Mouse (Mus musculus): Measurements from ENCODE around the gene Apoo. TPM values are rescaled to one million over a fixed set of nuclear protein-coding genes. Genes with fewer than 3 reads are reported as not detected.
A peak's percentile ranks its signal among the peaks of the same experiment; 100 is the strongest.
"Not testable (repeated sequence)": the region's sequence is repeated elsewhere in the genome, so short reads cannot be mapped to it uniquely, and the experiment has no call there.

Gene Apoo
- total RNA-seq (2021) (10 to 100 TPM; 63.3 to 93.3 TPM), polyA plus RNA-seq (2012; rRNA removed) (3.5 and 6.7 TPM in 2 replicates)
- long read RNA-seq, transcript Apoo-204 (9 exons, 784 nt), result major isoform, 31 of 45 reads
- long read RNA-seq, partial matches to known transcripts, result 6 of 45 reads
- long read RNA-seq, other reads (novel, unspliced or antisense), result 3 of 45 reads

- peak; percentile 98 for DNase-seq
Measured at GRCm38 (mm10) chrX:94366670-94367241, at the start of gene Apoo, which contains the start of gene Fam90a1b. Apoo (plus strand) TSS chrX:94367117. Fam90a1b (minus strand) TSS chrX:94366777.

- no peak for DNase-seq
Measured at GRCm38 (mm10) chrX:94321036-94321902, 45.6 kb upstream of the Apoo start.

GRCm38 (mm10) chrX:94343638-94344037 is 23.3 kb upstream of the Apoo start:
- not testable (repeated sequence) for DNase-seq

DNA sequence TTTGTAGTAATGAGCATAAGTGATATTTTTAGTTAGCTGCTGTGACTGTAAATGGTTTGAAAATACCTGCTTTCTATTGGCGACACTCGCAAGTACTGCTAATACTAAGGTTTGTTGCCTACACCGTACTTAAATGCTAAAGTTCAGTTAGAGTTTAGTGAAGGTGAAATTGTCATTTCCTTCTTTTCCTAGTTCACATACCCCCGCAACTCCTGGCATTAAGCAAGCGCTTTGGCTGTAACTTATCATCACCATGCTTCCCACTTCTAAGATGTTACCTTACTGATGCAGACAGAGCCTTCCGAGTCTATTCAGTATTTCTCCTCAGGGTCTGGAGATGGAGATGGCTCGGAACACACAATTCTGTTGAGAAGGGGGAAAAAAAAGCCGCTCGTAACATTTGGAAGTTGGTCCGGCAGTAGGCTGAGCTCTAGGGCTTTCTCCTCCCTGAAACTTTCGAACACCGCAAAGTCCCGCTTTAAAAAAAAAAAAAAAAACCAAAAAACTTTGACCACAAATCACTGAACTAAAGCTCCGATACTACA is 1.5 kb upstream of the Apoo start:
- no peak for DNase-seq

GRCm38 (mm10) chrX:94366029-94366428 is 888 bp upstream of the Apoo start:
- DNase-seq, result peak; percentile 5

- no peak for DNase-seq
Measured at GRCm38 (mm10) chrX:94367248-94367647, 331 bp downstream of the Apoo start.

DNA sequence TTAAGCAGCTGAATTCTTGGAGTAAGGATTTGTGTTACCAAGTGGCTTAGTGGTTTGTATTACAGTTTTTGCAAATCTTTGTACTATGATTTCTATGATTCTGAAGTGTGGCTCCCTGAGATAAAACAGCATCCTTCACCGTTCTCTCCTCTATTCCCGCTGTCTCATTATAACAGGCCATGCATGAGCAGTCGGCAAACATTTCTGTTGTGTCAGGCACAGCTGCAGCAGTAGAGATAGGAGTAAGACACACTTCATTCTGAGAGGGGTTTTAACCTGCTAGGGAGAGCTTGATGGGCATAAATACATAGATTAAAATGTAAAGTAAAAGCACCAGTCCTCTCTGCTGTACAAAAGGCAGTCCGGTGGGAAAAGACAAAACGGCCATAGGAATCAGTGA is 11.8 kb downstream of the Apoo start:
- no peak for DNase-seq

DNA sequence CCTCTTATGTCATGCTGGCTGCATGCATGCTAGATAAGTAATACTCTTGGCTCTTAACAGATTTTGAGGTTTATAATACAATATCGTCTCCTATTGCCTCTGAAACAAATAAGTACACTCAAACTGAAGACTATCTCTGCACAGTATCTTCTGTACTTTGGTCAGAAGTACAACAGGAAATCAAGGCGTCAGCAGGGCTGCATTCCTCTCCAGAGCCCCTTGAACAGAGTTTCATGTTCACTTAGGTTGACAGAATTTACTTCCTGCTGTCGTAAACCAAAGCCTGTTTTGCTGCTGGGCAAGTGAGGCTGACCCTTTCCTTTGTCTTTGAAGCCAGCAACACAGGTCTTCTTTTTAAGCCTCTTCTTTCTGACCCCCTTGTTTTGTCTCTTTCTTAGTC is 42.1 kb downstream of the Apoo start:
- no peak for DNase-seq

GRCm38 (mm10) chrX:94420210-94420609 is 53.3 kb downstream of the Apoo start:
- DNase-seq, result no peak

DNA sequence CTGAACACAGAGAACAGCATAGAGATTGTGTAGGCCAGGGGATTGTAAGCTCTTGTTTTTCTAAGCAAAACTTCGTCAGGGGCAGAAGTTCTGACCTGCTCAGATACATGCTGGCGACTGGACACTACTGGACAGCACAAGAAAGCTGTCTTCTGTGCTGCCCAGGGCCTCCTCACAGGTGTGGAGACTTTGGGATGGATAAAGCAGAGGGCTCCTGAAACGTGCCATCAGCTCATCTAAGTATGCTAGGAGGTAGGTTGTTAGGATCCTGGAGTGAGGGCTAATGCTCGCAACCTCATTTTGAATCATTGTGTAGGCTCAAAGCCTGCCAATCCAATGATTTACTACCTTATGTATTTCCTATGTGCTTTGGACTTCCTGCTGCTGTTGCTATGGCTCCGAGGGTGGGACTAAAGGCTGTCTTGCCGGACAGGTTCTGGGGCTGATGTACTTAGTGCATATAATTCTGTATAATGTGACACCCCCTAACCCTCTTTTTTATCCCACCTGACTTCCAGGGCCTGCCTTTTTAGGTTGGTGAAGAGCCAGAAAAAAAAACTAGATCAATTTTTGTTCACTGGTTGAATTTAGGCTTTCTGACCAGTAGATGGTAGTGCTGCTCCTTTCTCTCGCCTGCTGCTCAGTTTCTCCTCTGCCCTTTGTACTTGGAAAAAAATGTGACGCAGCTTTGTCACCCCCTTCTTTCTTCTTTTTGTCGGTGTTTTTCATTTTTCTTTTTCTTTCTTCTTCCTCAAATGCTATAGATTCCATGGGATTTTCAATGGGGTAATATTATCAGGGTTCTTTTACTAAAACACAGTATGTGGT is 64.8 kb downstream of the Apoo start:
- peak; percentile 3 for DNase-seq

- DNase-seq, result not testable (repeated sequence)
Measured at GRCm38 (mm10) chrX:94445427-94445826, 78.5 kb downstream of the Apoo start.

DNA sequence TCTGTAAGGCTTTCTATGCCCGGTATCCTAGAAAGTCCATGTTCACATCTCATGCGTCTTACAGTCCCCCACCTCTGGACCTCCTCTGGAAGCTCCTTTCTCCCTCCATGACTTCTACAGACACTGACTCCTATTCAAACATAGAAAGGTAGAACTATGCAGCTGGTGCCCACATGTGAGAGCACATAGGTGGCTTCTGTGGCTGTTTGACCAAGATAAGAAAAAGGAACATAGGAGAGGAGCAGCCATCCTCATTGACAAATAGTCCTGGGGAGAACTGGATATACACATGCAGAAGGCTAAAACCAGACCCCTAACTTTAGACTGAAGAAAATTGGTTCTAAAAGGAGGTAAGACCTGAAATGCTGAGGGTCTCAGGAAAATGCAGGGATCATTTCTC is 79.1 kb downstream of the Apoo start:
- DNase-seq, result not testable (repeated sequence)

- DNase-seq, result not testable (repeated sequence)
Measured at GRCm38 (mm10) chrX:94450047-94450881, 83.3 kb downstream of the Apoo start.

GRCm38 (mm10) chrX:94459346-94459745 is 92.4 kb downstream of the Apoo start:
- DNase-seq, result no peak

DNA sequence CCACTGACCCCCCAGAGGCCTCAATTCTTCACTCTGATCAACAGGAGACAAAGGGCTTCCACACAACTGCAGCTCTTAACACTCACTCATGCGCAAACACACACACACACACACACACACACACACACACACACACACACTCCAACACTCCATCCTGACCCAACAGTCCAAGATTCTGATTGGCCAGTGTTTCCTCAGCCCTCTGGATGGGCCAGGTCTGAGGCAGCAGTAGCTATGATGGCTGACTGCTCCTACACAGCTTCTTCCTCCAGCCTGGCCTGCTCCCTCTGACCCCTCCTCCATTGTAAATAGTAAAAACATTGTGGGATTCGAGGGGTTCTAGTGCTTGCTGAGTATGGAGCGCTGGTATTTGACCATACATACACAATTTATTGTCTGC is 94.6 kb downstream of the Apoo start:
- not testable (repeated sequence) for DNase-seq

- DNase-seq, result not testable (repeated sequence)
Measured at GRCm38 (mm10) chrX:94462604-94463429, 95.9 kb downstream of the Apoo start.

Data from adrenal gland, adult 2 months (tissue).